Mouse (Mus musculus) limb, embryonic 14.5 days (tissue): ENCODE data around the gene Kncn. TPM values are rescaled to one million over a fixed set of nuclear protein-coding genes. Genes with fewer than 3 reads are reported as not detected.

Source experiments
- ATAC-seq: fragments of 200-750 bp; cut with Nextera tagmentation; 2 replicates; pipeline ENCODE4 v1.8.0; 2017; ENCODE audit warnings: low read depth, moderate number of reproducible peaks, moderate TSS enrichment; ENCODE audit not compliant: low FRiP score
- DNase-seq: peaks from one replicate; pipeline ENCODE4 v3.0.0-alpha.2; 2015; ENCODE audit warnings: low spot score
- H3K27ac ChIP-seq: fragments of 300-500 bp; sonication (generic); replicated peaks from 2 replicates; pipeline ENCODE4 v1.5.1; 2014; ENCODE audit warnings: low read depth, mild to moderate bottlenecking, low read length, moderate library complexity, mixed read lengths
- H3K27me3 ChIP-seq: fragments of 300-500 bp; sonication (generic); 2 replicates; pipeline ENCODE4 v1.6.1; 2014; ENCODE audit warnings: low read length, mixed read lengths; ENCODE audit not compliant: control insufficient read depth, insufficient read depth
- H3K36me3 ChIP-seq: fragments of 300-500 bp; sonication (generic); 2 replicates; pipeline ENCODE4 v1.6.1; 2014; ENCODE audit warnings: mild to moderate bottlenecking, low read length, moderate library complexity, mixed read lengths; ENCODE audit not compliant: control insufficient read depth, insufficient read depth
- H3K4me1 ChIP-seq: fragments of 300-500 bp; sonication (generic); 2 replicates; pipeline ENCODE4 v1.6.1; 2014; ENCODE audit warnings: antibody characterized with exemption, low read length, mixed read lengths; ENCODE audit not compliant: control insufficient read depth, insufficient read depth
- H3K4me2 ChIP-seq: fragments of 300-500 bp; sonication (generic); replicated peaks from 2 replicates; pipeline ENCODE4 v1.6.1; 2014; ENCODE audit warnings: low read depth, mild to moderate bottlenecking, low read length, moderate library complexity; ENCODE audit not compliant: severe bottlenecking
- H3K4me3 ChIP-seq: fragments of 300-500 bp; sonication (generic); replicated peaks from 2 replicates; pipeline ENCODE4 v1.5.1; 2014; ENCODE audit warnings: low read length
- H3K9ac ChIP-seq: fragments of 300-500 bp; sonication (generic); 2 replicates; pipeline ENCODE4 v1.6.1; 2014; ENCODE audit warnings: mild to moderate bottlenecking, low read depth, low read length, moderate library complexity; ENCODE audit not compliant: severe bottlenecking
- H3K9me3 ChIP-seq: fragments of 300-500 bp; sonication (generic); 2 replicates; pipeline ENCODE4 v1.6.1; 2016; ENCODE audit warnings: low read length; ENCODE audit not compliant: control insufficient read depth
- POLR2A ChIP-seq: fragments of 200-500 bp; IDR thresholded peaks from 2 replicates; pipeline ENCODE4 v1.8.0; 2012; ENCODE audit warnings: inconsistent platforms, mild to moderate bottlenecking, moderate library complexity, borderline replicate concordance; ENCODE audit not compliant: insufficient read depth, insufficient read length; ENCODE audit errors: extremely low read depth
- WGBS: fragments of 180-500 bp; shearing (Covaris S2); extraction: QIAGEN DNeasy Blood & Tissue Kit; methylation state at CpG from one replicate; pipeline ENCODE4 v1.1.7; 2014; 5-methylcytosine and 5-hydroxymethylcytosine counted together
- polyA plus RNA-seq, 2 experiments: library from polyadenylated mRNA; depleted of rRNA in 1 of 2; stranded (reverse) in 1 of 2; unstranded in 1 of 2; fragments of >200 nt; fragmentation: Nextera tagmentation in 1 of 2; extraction: Ambion mirVana in 1 of 2; gene quantifications; 2 replicates each; pipeline versions ENCODE4 v1.2.1 to v1.2.3; 2012 to 2014

Gene Kncn
- polyA plus RNA-seq, 2 experiments = not detected

- no peak for TF ChIP-seq POLR2A
- Histone ChIP-seq H3K27ac (no peak overlapping the region), H3K9me3 (no peaks in the 10 kb centered on the region), H3K36me3 (0 out of 2 replicates have a peak, but pooled peaks cover under 1% of the 10 kb centered on the region), H3K4me1 (peaks cover 3% of the 10 kb centered on the region; the same call in 1 of the 2 replicates), H3K27me3 (no peaks in the 10 kb centered on the region), H3K4me3 (no peak overlapping the region), H3K4me2 (no peak overlapping the region), H3K9ac (no peak overlapping the region)
- WGBS = 90% methylated on average over 4 of the region's 4 CpGs
- no peak for ATAC-seq
- DNase-seq = no peak
Measured at GRCm38 (mm10) chr4:115840842-115841241, 43.4 kb upstream of the Kncn start.

DNA sequence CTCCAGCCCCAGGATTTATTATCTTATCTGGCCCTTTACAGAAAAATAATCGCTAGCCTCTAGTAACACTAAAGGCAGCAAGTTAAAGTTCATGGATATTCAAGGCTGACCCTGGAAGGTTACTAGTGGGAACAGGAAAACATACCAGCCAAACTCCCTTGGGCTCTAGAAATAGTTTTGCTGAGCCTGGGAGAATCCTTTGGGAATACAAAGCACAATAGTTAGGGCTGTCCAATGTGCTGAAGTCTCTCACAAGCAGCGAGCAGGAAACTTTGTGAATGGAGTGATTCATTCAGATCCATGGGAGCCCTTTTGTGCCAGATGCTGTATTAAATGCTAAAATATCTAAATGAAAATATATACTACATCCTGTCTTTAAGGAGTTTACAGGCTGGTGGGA is 37.5 kb upstream of the Kncn start:
- no peak for TF ChIP-seq POLR2A
- no peaks in the 10 kb centered on the region for H3K27me3 ChIP-seq
- H3K9me3 ChIP-seq = no peaks in the 10 kb centered on the region
- no peak overlapping the region for H3K4me2 ChIP-seq
- no peak for ATAC-seq
- no peak for DNase-seq
- H3K4me3 ChIP-seq = no peak overlapping the region
- H3K4me1 ChIP-seq = no peaks in the 10 kb centered on the region
- H3K27ac ChIP-seq = no peak overlapping the region
- 65% methylated on average over 2 of the region's 2 CpGs for WGBS
- H3K9ac ChIP-seq = no peak overlapping the region
- H3K36me3 ChIP-seq = peaks cover 22% of the 10 kb centered on the region

DNA sequence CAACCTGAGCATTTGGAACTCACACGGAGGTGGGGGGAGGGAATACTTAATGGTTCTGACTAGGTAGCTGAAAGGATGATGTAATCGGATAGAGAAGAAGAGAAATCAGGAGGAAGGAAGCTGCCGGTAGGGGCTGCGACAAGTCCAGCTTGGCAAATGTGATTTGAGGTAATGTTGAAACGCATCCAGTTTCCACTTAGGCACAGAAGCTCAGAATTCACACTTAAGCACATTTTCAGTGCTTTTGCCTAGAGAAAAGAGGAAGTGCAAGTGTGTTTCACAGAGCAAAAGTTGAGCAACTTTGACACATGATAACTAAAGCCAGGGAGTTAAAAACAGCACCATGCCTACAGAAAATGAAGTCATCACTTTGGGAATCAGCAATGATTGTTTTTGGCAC is 36.8 kb upstream of the Kncn start:
- Histone ChIP-seq H3K4me2 (no peak overlapping the region), H3K4me3 (no peak overlapping the region), H3K27ac (no peak overlapping the region), H3K36me3 (peaks cover 29% of the 10 kb centered on the region), H3K9ac (no peak overlapping the region), H3K9me3 (no peaks in the 10 kb centered on the region), H3K27me3 (no peaks in the 10 kb centered on the region), H3K4me1 (no peaks in the 10 kb centered on the region)
- no peak for DNase-seq
- TF ChIP-seq POLR2A = no peak
- no peak for ATAC-seq
- WGBS = 53% methylated on average over 5 of the region's 5 CpGs

DNA sequence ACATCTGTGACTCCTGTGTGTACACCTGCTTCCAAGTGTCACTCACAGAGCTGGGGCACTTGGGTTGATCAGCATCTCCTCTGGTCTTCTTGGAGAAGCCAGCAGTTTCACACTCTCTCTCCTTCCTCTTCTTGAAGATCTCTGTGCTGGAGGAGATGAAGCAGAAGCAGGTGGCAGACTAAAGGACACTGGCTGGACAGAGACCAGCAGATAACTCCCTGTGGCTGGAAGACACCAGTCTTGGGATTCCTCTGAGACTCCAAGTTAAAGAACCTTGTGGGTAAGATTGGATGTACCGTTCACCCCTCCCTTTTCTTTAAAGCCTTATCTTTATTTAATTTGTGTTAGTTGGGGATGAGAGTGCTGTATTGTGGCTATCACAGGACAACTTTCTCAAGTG is 36.1 kb upstream of the Kncn start:
- H3K4me3 ChIP-seq = no peak overlapping the region

DNA sequence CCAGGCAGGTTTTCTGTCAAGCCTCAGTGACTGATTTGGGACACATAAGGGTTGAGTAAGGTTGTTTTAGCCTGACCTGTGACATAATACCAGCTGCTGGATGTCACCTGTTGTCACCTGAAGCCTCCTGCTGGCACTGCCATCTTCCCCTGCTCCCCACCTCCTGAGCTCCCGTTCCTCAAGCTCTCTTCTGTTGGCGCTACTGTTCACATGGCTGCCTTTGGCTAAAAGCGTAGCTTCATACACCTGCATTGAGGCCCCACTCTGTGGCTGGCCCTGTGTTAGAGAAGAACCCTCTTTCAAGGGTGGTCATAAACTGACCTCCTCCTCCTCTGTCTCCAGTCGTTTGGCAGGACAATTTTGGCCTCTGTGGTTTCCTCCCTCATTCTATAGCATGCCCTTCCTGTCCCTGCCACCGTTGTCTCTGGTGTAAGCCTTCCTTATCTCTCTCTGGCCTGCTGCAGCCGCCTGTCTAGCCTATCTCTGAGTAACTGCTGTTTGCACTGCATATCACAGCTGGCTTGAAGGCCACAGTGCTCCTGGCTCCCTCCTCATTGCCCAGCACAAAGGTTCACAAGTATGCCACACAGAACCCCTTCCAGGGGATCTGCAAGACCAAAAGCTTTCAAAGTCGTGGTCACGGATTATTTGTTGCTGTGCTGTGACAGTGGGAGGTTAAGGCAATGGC is 35.1 kb upstream of the Kncn start:
- Histone ChIP-seq H3K36me3 (peaks cover 29% of the 10 kb centered on the region), H3K9ac (no peak overlapping the region), H3K4me2 (no peak overlapping the region), H3K27me3 (no peaks in the 10 kb centered on the region), H3K4me3 (no peak overlapping the region), H3K9me3 (no peaks in the 10 kb centered on the region), H3K27ac (no peak overlapping the region), H3K4me1 (no peaks in the 10 kb centered on the region)
- 65% methylated on average over 8 of the region's 8 CpGs for WGBS
- TF ChIP-seq POLR2A = no peak
- ATAC-seq = no peak
- no peak for DNase-seq

More for the DNA sequence above, 36.1 kb upstream of the Kncn start:
- no peak for TF ChIP-seq POLR2A
- Histone ChIP-seq H3K27ac (no peak overlapping the region), H3K36me3 (peaks cover 29% of the 10 kb centered on the region), H3K27me3 (no peaks in the 10 kb centered on the region), H3K4me1 (no peaks in the 10 kb centered on the region), H3K9ac (no peak overlapping the region), H3K4me2 (no peak overlapping the region), H3K9me3 (no peaks in the 10 kb centered on the region)
- 95% methylated on average over 1 of the region's 1 CpGs for WGBS
- DNase-seq (no peak), ATAC-seq (no peak)
